Mouse (Mus musculus) retina, postnatal 1 day (tissue): Measurements from ENCODE around the gene Usp37.
"Not testable (repeated sequence)": the region's sequence is repeated elsewhere in the genome, so short reads cannot be mapped to it uniquely, and the experiment has no call there.

Experiments used
- DNase-seq: peaks from one replicate; pipeline ENCODE4 v3.0.0-alpha.2; 2012

Gene Usp37

GRCm38 (mm10) chr1:74544184-74544583 is at the start of gene Usp37:
Usp37 (minus strand) TSS chr1:74544284.
- DNase-seq, result no peak

GRCm38 (mm10) chr1:74587773-74588445 is 43.8 kb upstream of the Usp37 start, which contains the start of the genes Zfp142 and Bcs1l:
Zfp142 (minus strand) TSS chr1:74588246.
Bcs1l (plus strand) TSS chr1:74588289.
- DNase-seq, result peak; percentile 100

- no peak for DNase-seq
Observed at GRCm38 (mm10) chr1:74587233-74587772, 43.2 kb upstream of the Usp37 start.

- no peak for DNase-seq
Observed at GRCm38 (mm10) chr1:74584616-74585398, 40.7 kb upstream of the Usp37 start.

- DNase-seq, result no peak
Observed at GRCm38 (mm10) chr1:74582621-74583020, 38.5 kb upstream of the Usp37 start.

GRCm38 (mm10) chr1:74569739-74570719 is 25.9 kb upstream of the Usp37 start:
- no peak for DNase-seq

GRCm38 (mm10) chr1:74565834-74566233 is 21.8 kb upstream of the Usp37 start:
- DNase-seq, result no peak

GRCm38 (mm10) chr1:74559061-74559460 is 15.0 kb upstream of the Usp37 start:
- DNase-seq, result no peak

- peak; percentile 77 for DNase-seq
Observed at GRCm38 (mm10) chr1:74542451-74542961, 1.6 kb downstream of the Usp37 start, which contains the start of gene Plcd4. Plcd4 (plus strand) TSS chr1:74542888.

- no peak for DNase-seq
Observed at GRCm38 (mm10) chr1:74538650-74539049, 5.4 kb downstream of the Usp37 start.

- no peak for DNase-seq
Observed at GRCm38 (mm10) chr1:74528589-74528988, 15.5 kb downstream of the Usp37 start.

- DNase-seq, result no peak
Observed at GRCm38 (mm10) chr1:74524746-74525145, 19.3 kb downstream of the Usp37 start.

GRCm38 (mm10) chr1:74519875-74520274 is 24.2 kb downstream of the Usp37 start:
- no peak for DNase-seq

- not testable (repeated sequence) for DNase-seq
Observed at GRCm38 (mm10) chr1:74512999-74513398, 31.1 kb downstream of the Usp37 start.

- no peak for DNase-seq
Observed at GRCm38 (mm10) chr1:74511306-74511705, 32.8 kb downstream of the Usp37 start.

GRCm38 (mm10) chr1:74507780-74508179 is 36.3 kb downstream of the Usp37 start:
- no peak for DNase-seq

- peak; percentile 87 for DNase-seq
Observed at GRCm38 (mm10) chr1:74506471-74506881, 37.6 kb downstream of the Usp37 start.

GRCm38 (mm10) chr1:74505721-74506464 is 38.2 kb downstream of the Usp37 start, which contains the start of gene Cnot9:
Cnot9 (plus strand) TSS chr1:74506058.
- peak; percentile 99 for DNase-seq

- DNase-seq, result no peak
Observed at GRCm38 (mm10) chr1:74505393-74505720, 38.7 kb downstream of the Usp37 start.

- no peak for DNase-seq
Observed at GRCm38 (mm10) chr1:74501106-74501505, 43.0 kb downstream of the Usp37 start.

GRCm38 (mm10) chr1:74485792-74486191 is 58.3 kb downstream of the Usp37 start:
- no peak for DNase-seq

GRCm38 (mm10) chr1:74460273-74460672 is 83.8 kb downstream of the Usp37 start:
- DNase-seq, result peak; percentile 56
